Mouse (Mus musculus): ENCODE measurements at regions not wholly inside any gene's neighbourhood (a gene's known extent, or its start where the extent isn't known, plus 50 kb on each side); places are given as distances from the start of the nearest gene placed in this dataset.

GRCm38 (mm10) chr13:83824926-83825325 is 321.1 kb downstream of the Mef2c start:
- Histone ChIP-seq H3K9me3 (replicated peaks) (no peaks in the 10 kb centered on the region), H3K27ac (ENCODE audit: poor library complexity, severe bottlenecking) (no peak overlapping the region), H3K9ac (no peak overlapping the region), H3K4me3 (no peak overlapping the region), H3K36me3 (no peaks in the 10 kb centered on the region), H3K27me3 (replicated peaks) (no peaks in the 10 kb centered on the region), H3K4me2 (no peak overlapping the region), H3K4me1 (replicated peaks) (no peaks in the 10 kb centered on the region)
- WGBS = 83% methylated on average over 4 of the region's 4 CpGs
- ATAC-seq (ENCODE audit: insufficient number of reproducible peaks, low FRiP score) = no peak

GRCm38 (mm10) chr13:83826841-83827463 is 323.1 kb downstream of the Mef2c start:
- H3K4me2 ChIP-seq = no peak overlapping the region
- H3K4me1 ChIP-seq (replicated peaks) = no peaks in the 10 kb centered on the region
- 79% methylated on average over 4 of the region's 4 CpGs for WGBS
- ATAC-seq (ENCODE audit: insufficient number of reproducible peaks, low FRiP score) = no peak
- H3K27me3 ChIP-seq (replicated peaks) = no peaks in the 10 kb centered on the region
- no peaks in the 10 kb centered on the region for H3K36me3 ChIP-seq
- no peaks in the 10 kb centered on the region for H3K9me3 ChIP-seq (replicated peaks)
- H3K27ac ChIP-seq (ENCODE audit: poor library complexity, severe bottlenecking) = no peak overlapping the region
- no peak overlapping the region for H3K4me3 ChIP-seq
- no peak overlapping the region for H3K9ac ChIP-seq

GRCm38 (mm10) chr13:83865932-83866685 is 356.0 kb upstream of the Tmem161b start:
- WGBS = 80% methylated on average over 6 of the region's 6 CpGs
- no peak for ATAC-seq (ENCODE audit: insufficient number of reproducible peaks, low FRiP score)
- no peak overlapping the region for H3K4me3 ChIP-seq
- no peaks in the 10 kb centered on the region for H3K36me3 ChIP-seq
- no peak overlapping the region for H3K27ac ChIP-seq (ENCODE audit: poor library complexity, severe bottlenecking)
- H3K9me3 ChIP-seq (replicated peaks) = no peaks in the 10 kb centered on the region
- H3K4me2 ChIP-seq = no peak overlapping the region
- H3K4me1 ChIP-seq (replicated peaks) = no peaks in the 10 kb centered on the region
- no peaks in the 10 kb centered on the region for H3K27me3 ChIP-seq (replicated peaks)
- no peak overlapping the region for H3K9ac ChIP-seq

GRCm38 (mm10) chr13:83867211-83867610 is 354.9 kb upstream of the Tmem161b start:
- 73% methylated on average over 1 of the region's 1 CpGs for WGBS
- no peak for ATAC-seq (ENCODE audit: insufficient number of reproducible peaks, low FRiP score)
- Histone ChIP-seq H3K27ac (ENCODE audit: poor library complexity, severe bottlenecking) (no peak overlapping the region), H3K27me3 (replicated peaks) (no peaks in the 10 kb centered on the region), H3K4me1 (replicated peaks) (no peaks in the 10 kb centered on the region), H3K36me3 (no peaks in the 10 kb centered on the region), H3K4me2 (no peak overlapping the region), H3K4me3 (no peak overlapping the region), H3K9ac (no peak overlapping the region), H3K9me3 (replicated peaks) (no peaks in the 10 kb centered on the region)

GRCm38 (mm10) chr13:83867831-83868473 is 354.1 kb upstream of the Tmem161b start:
- H3K9ac ChIP-seq = no peak overlapping the region
- no peaks in the 10 kb centered on the region for H3K9me3 ChIP-seq (replicated peaks)
- no peak overlapping the region for H3K4me3 ChIP-seq
- H3K4me1 ChIP-seq (replicated peaks) = no peaks in the 10 kb centered on the region
- H3K36me3 ChIP-seq = no peaks in the 10 kb centered on the region
- H3K27ac ChIP-seq (ENCODE audit: poor library complexity, severe bottlenecking) = no peak overlapping the region
- no peak overlapping the region for H3K4me2 ChIP-seq
- no peak for ATAC-seq (ENCODE audit: insufficient number of reproducible peaks, low FRiP score)
- H3K27me3 ChIP-seq (replicated peaks) = no peaks in the 10 kb centered on the region
- 76% methylated on average over 4 of the region's 4 CpGs for WGBS

GRCm38 (mm10) chr13:83868922-83869321 is 353.2 kb upstream of the Tmem161b start:
- no peak overlapping the region for H3K4me3 ChIP-seq
- H3K4me1 ChIP-seq (replicated peaks) = no peaks in the 10 kb centered on the region
- WGBS = 59% methylated on average over 4 of the region's 4 CpGs
- no peak for ATAC-seq (ENCODE audit: insufficient number of reproducible peaks, low FRiP score)
- no peaks in the 10 kb centered on the region for H3K9me3 ChIP-seq (replicated peaks)
- H3K27me3 ChIP-seq (replicated peaks) = no peaks in the 10 kb centered on the region
- H3K4me2 ChIP-seq = no peak overlapping the region
- no peak overlapping the region for H3K27ac ChIP-seq (ENCODE audit: poor library complexity, severe bottlenecking)
- no peaks in the 10 kb centered on the region for H3K36me3 ChIP-seq
- no peak overlapping the region for H3K9ac ChIP-seq

- no peak for ATAC-seq (ENCODE audit: insufficient number of reproducible peaks, low FRiP score)
- Histone ChIP-seq H3K4me3 (no peak overlapping the region), H3K27ac (ENCODE audit: poor library complexity, severe bottlenecking) (no peak overlapping the region), H3K4me2 (no peak overlapping the region), H3K4me1 (replicated peaks) (no peaks in the 10 kb centered on the region), H3K36me3 (no peaks in the 10 kb centered on the region), H3K9ac (no peak overlapping the region), H3K9me3 (replicated peaks) (no peaks in the 10 kb centered on the region), H3K27me3 (replicated peaks) (no peaks in the 10 kb centered on the region)
- WGBS = 60% methylated on average over 3 of the region's 3 CpGs
These were observed 349.8 kb upstream of the Tmem161b start for GRCm38 (mm10) chr13:83872143-83872819.

- H3K27me3 ChIP-seq (replicated peaks) = no peaks in the 10 kb centered on the region
These were observed 349.2 kb upstream of the Tmem161b start for GRCm38 (mm10) chr13:83872887-83873286.

GRCm38 (mm10) chr13:83879561-83879960 is 342.5 kb upstream of the Tmem161b start:
- 64% methylated on average over 2 of the region's 2 CpGs for WGBS
- ATAC-seq (ENCODE audit: insufficient number of reproducible peaks, low FRiP score) = no peak
- Histone ChIP-seq H3K27ac (ENCODE audit: poor library complexity, severe bottlenecking) (no peak overlapping the region), H3K27me3 (replicated peaks) (no peaks in the 10 kb centered on the region), H3K9me3 (replicated peaks) (no peaks in the 10 kb centered on the region), H3K4me3 (no peak overlapping the region), H3K4me2 (no peak overlapping the region), H3K36me3 (no peaks in the 10 kb centered on the region), H3K9ac (no peak overlapping the region), H3K4me1 (replicated peaks) (no peaks in the 10 kb centered on the region)

More at GRCm38 (mm10) chr13:83872887-83873286, 349.2 kb upstream of the Tmem161b start:
- Histone ChIP-seq H3K27ac (ENCODE audit: poor library complexity, severe bottlenecking) (no peak overlapping the region), H3K9me3 (replicated peaks) (no peaks in the 10 kb centered on the region), H3K4me1 (replicated peaks) (no peaks in the 10 kb centered on the region), H3K4me2 (no peak overlapping the region), H3K9ac (no peak overlapping the region), H3K4me3 (no peak overlapping the region), H3K36me3 (no peaks in the 10 kb centered on the region)
- 33% methylated on average over 5 of the region's 5 CpGs for WGBS
- ATAC-seq (ENCODE audit: insufficient number of reproducible peaks, low FRiP score) = no peak

GRCm38 (mm10) chr13:83880305-83880704 is 341.8 kb upstream of the Tmem161b start:
- Histone ChIP-seq H3K27me3 (replicated peaks) (no peaks in the 10 kb centered on the region), H3K4me3 (no peak overlapping the region), H3K4me2 (no peak overlapping the region), H3K36me3 (no peaks in the 10 kb centered on the region), H3K27ac (ENCODE audit: poor library complexity, severe bottlenecking) (no peak overlapping the region), H3K9ac (no peak overlapping the region), H3K4me1 (replicated peaks) (no peaks in the 10 kb centered on the region), H3K9me3 (replicated peaks) (no peaks in the 10 kb centered on the region)
- no peak for ATAC-seq (ENCODE audit: insufficient number of reproducible peaks, low FRiP score)
- 46% methylated on average over 2 of the region's 2 CpGs for WGBS

- no peaks in the 10 kb centered on the region for H3K9me3 ChIP-seq (replicated peaks)
- no peak overlapping the region for H3K4me2 ChIP-seq
- 88% methylated on average over 2 of the region's 2 CpGs for WGBS
- no peak for ATAC-seq (ENCODE audit: insufficient number of reproducible peaks, low FRiP score)
- no peaks in the 10 kb centered on the region for H3K27me3 ChIP-seq (replicated peaks)
- no peak overlapping the region for H3K9ac ChIP-seq
- H3K36me3 ChIP-seq = no peaks in the 10 kb centered on the region
- H3K4me3 ChIP-seq = no peak overlapping the region
- H3K27ac ChIP-seq (ENCODE audit: poor library complexity, severe bottlenecking) = no peak overlapping the region
- no peaks in the 10 kb centered on the region for H3K4me1 ChIP-seq (replicated peaks)
These were observed 341.3 kb upstream of the Tmem161b start for GRCm38 (mm10) chr13:83880772-83881171.
